Mouse (Mus musculus) liver, adult 2 months (tissue): ENCODE measurements around the gene Oat.

Experiments
- CTCF ChIP-seq: fragments of 200-500 bp; IDR thresholded peaks from 2 replicates; pipeline ENCODE4 v1.5.1; 2011; ENCODE audit warnings: low read depth, low read length, control low read depth
- POLR2A ChIP-seq: fragments of 200-500 bp; IDR thresholded peaks from 2 replicates; pipeline ENCODE4 v1.6.1; 2011; ENCODE audit warnings: low read length, control low read depth; ENCODE audit not compliant: insufficient read depth; ENCODE audit errors: extremely low read depth

DNA sequence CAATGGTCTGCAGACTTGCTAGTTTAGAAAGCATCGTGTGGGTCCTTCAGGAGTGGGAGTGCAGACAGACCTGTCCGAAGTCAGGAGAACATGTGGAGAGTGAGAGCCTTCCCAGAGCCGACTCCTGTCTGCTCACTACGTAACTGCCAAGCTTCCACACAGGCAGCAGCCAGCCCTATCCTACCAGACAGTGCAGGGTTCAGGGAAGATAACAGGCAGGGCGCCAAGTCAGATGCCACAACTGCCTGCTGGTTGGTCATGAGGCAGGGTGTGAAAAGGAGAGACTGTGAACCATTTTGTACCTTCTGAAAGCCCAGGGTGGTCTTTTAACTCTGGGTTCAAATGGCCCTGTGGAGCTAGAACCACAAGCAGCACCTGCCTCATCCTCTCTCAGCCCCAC, 6.1 kb downstream of the Oat start:
- no peak for TF ChIP-seq CTCF
- no peak for TF ChIP-seq POLR2A
